ENCODE assay signal across 32 mouse cellular contexts in genomic region chr3:79911166-79911565, GRCm38 (mm10). TPM values are rescaled to one million over a fixed set of nuclear protein-coding genes. Genes with fewer than 3 reads are reported as not detected.
A peak's percentile ranks its signal among the peaks of the same experiment; 100 is the strongest.
DNase-seq lines count a peak whose midpoint lies in the region; ATAC-seq and TF ChIP-seq lines count a peak whose summit lies in the region.
"Had no signal": no experiment of that assay in that cellular context is flagged by ENCODE, and none has a peak within 500 bp of the region (broad histone marks: within the 10 kb centered on the region; RNA-seq: fewer than 3 reads in every experiment).

No protein-coding gene starts in this region.

- 61% methylated on average over 3 of the region's 3 CpGs for WGBS in heart, embryonic 10.5 days
- 59% methylated on average over 3 of the region's 3 CpGs for WGBS in lung, postnatal 0 days

- no peak overlapping the region for H3K4me3 ChIP-seq in heart, embryonic 10.5 days
- H3K4me3 ChIP-seq in lung, postnatal 0 days (ENCODE audit: low read depth, low read length) = no peak overlapping the region
- H3K4me3 ChIP-seq in embryonic fibroblast, embryonic 13.5 days (ENCODE audit: insufficient read depth, low read length) = no peak overlapping the region
- H3K4me3 ChIP-seq: forebrain, embryonic 10.5 days; hindbrain, embryonic 10.5 days; hindbrain, embryonic 15.5 days; intestine, embryonic 15.5 days; layer of hippocampus, adult 2 months; limb, embryonic 13.5 days; lung, embryonic 15.5 days; myocyte; neural tube, embryonic 12.5 days had no signal

- H3K9me3 ChIP-seq in heart, embryonic 10.5 days = no peaks in the 10 kb centered on the region
- H3K9me3 ChIP-seq in lung, postnatal 0 days (ENCODE audit: low read length) = no peaks in the 10 kb centered on the region
- H3K9me3 ChIP-seq: forebrain, embryonic 10.5 days; hindbrain, embryonic 10.5 days; hindbrain, embryonic 15.5 days; intestine, embryonic 15.5 days; limb, embryonic 13.5 days; lung, embryonic 15.5 days; neural tube, embryonic 12.5 days had no signal

- no peaks in the 10 kb centered on the region for H3K27me3 ChIP-seq in heart, embryonic 10.5 days (ENCODE audit: insufficient read depth, poor library complexity, severe bottlenecking)
- H3K27me3 ChIP-seq in lung, postnatal 0 days (replicated peaks; ENCODE audit: insufficient read depth, low read length) = no peaks in the 10 kb centered on the region
- H3K27me3 ChIP-seq: hindbrain, embryonic 15.5 days; intestine, embryonic 15.5 days; limb, embryonic 13.5 days; lung, embryonic 15.5 days; neural tube, embryonic 12.5 days had no signal

- H3K4me2 ChIP-seq in lung, postnatal 0 days (replicated peaks; ENCODE audit: low read depth, low read length) = no peak overlapping the region
- H3K4me2 ChIP-seq: hindbrain, embryonic 15.5 days; intestine, embryonic 15.5 days; limb, embryonic 13.5 days; liver, embryonic 11.5 days; lung, embryonic 15.5 days; midbrain, embryonic 11.5 days; neural tube, embryonic 12.5 days had no signal

- no peak overlapping the region for H3K9ac ChIP-seq in lung, postnatal 0 days (replicated peaks; ENCODE audit: low read depth)
- H3K9ac ChIP-seq: hindbrain, embryonic 15.5 days; intestine, embryonic 15.5 days; limb, embryonic 13.5 days; lung, embryonic 15.5 days; neural tube, embryonic 12.5 days had no signal

- TF ChIP-seq POLR2A in embryonic fibroblast, embryonic 13.5 days (IDR thresholded peaks at IDR 0.05; ENCODE audit: low read depth, low read length) = no peak

- peaks cover 12% of the 10 kb centered on the region; the same call in 1 of the 2 replicates for H3K36me3 ChIP-seq in heart, embryonic 10.5 days
- no peaks in the 10 kb centered on the region for H3K36me3 ChIP-seq in lung, postnatal 0 days (ENCODE audit: insufficient read depth, low read length)
- H3K36me3 ChIP-seq: forebrain, embryonic 10.5 days; hindbrain, embryonic 10.5 days; hindbrain, embryonic 15.5 days; intestine, embryonic 15.5 days; limb, embryonic 13.5 days; lung, embryonic 15.5 days; neural tube, embryonic 12.5 days had no signal

- TF ChIP-seq CTCF in lung, postnatal 0 days (IDR thresholded peaks at IDR 0.05) = no peak
- no peak for TF ChIP-seq CTCF in embryonic fibroblast, embryonic 13.5 days (IDR thresholded peaks at IDR 0.05; ENCODE audit: borderline replicate concordance, insufficient read depth, low read length)

- no peak for TF ChIP-seq EP300 in lung, postnatal 0 days (IDR thresholded peaks at IDR 0.05)

- no peak overlapping the region for H3K27ac ChIP-seq in heart, embryonic 10.5 days
- H3K27ac ChIP-seq in lung, postnatal 0 days (ENCODE audit: low read length) = peak overlapping the region; percentile 48
- peak overlapping the region; percentile 7; the same call in 1 of the 2 replicates for H3K27ac ChIP-seq in embryonic fibroblast, embryonic 13.5 days (ENCODE audit: insufficient read depth, low read length)
- H3K27ac ChIP-seq: forebrain, embryonic 10.5 days; hindbrain, embryonic 10.5 days; hindbrain, embryonic 15.5 days; intestine, embryonic 15.5 days; layer of hippocampus, adult 2 months; limb, embryonic 13.5 days; lung, embryonic 15.5 days; neural tube, embryonic 12.5 days; stomach, postnatal 0 days had no signal

- no peak for ATAC-seq in lung, postnatal 0 days
- ATAC-seq in megakaryocyte-erythroid progenitor cell, adult 5-6 weeks (replicated peaks; ENCODE audit: low FRiP score, low TSS enrichment, poor library complexity, severe bottlenecking) = 0 out of 2 replicates have a peak, but pooled peaks have one; percentile 24
- no peak for ATAC-seq in inflammation-experienced regulatory T-cells, adult 6 months
- ATAC-seq: CD4-positive, CD25-positive, alpha-beta regulatory T cell, adult 4 months; forebrain, embryonic 16.5 days; intestine, embryonic 15.5 days; midbrain, embryonic 16.5 days had no signal

- peak; percentile 60 for DNase-seq in heart, adult 11 months
- no peak for DNase-seq in heart, embryonic 10.5 days (ENCODE audit: low spot score)
- DNase-seq in lung, postnatal 0 days (ENCODE audit: low spot score) = no peak
- no peak for DNase-seq in lung, postnatal 36 days
- no peak for DNase-seq in spleen, adult 12 weeks (ENCODE audit: low spot score)
- DNase-seq: adrenal gland, adult 8-10 months; cerebellum, adult 18-20 months; cerebellum, postnatal 10 days; kidney, adult 2 months; kidney, postnatal 36 days; lung, postnatal 4 days; right cerebral cortex, adult 18-20 months; thymus, adult 18-20 months; thymus, postnatal 25 days had no signal

- peaks cover 32% of the 10 kb centered on the region for H3K4me1 ChIP-seq in heart, embryonic 10.5 days
- peaks cover 4% of the 10 kb centered on the region; the same call in 1 of the 2 replicates for H3K4me1 ChIP-seq in lung, postnatal 0 days (ENCODE audit: insufficient read depth, low read depth, low read length)
- peaks cover 18% of the 10 kb centered on the region for H3K4me1 ChIP-seq in embryonic fibroblast, embryonic 13.5 days (ENCODE audit: control insufficient read depth, insufficient read depth, low read length)
- H3K4me1 ChIP-seq: hindbrain, embryonic 15.5 days; intestine, embryonic 15.5 days; limb, embryonic 13.5 days; neural tube, embryonic 12.5 days had no signal

RNA-seq across cellular contexts. Expression of gene Fam198b, which starts 26.8 kb away (rescaled TPM):
- polyA plus RNA-seq in heart, embryonic 10.5 days (2016; fragmentation: Nextera tagmentation; extraction: Ambion mirVana) = 30.6 and 44.7 TPM in 2 replicates
- 21.3 and 35.3 TPM in 2 replicates for polyA plus RNA-seq in lung, postnatal 0 days (2015; fragmentation: Nextera tagmentation; extraction: Ambion mirVana)
- polyA plus RNA-seq in embryonic fibroblast, embryonic 13.5 days (2011; ENCODE audit: insufficient read length, low read depth, missing spikeins) = 188 and 357 TPM in 2 replicates
- total RNA-seq in megakaryocyte-erythroid progenitor cell, adult 5-6 weeks (2014; fragmentation: Nextera tagmentation) = not detected in 2 replicates
- 0.23 TPM in 1 of 2 replicates, not detected in the other for total RNA-seq in megakaryocyte-erythroid progenitor cell, adult 5-6 weeks (2017)
- polyA plus RNA-seq in inflammation-experienced regulatory T-cells, adult 6 months (2017; shearing (Covaris generic)) = under 1 TPM in 1 of 3 experiments, not detected in 2; 0.26 TPM
- polyA plus RNA-seq: CD4-positive, CD25-positive, alpha-beta regulatory T cell, adult 4 months had no signal

RNA-seq across cellular contexts. Expression of gene Tmem144, which starts 58.6 kb away (rescaled TPM):
- polyA plus RNA-seq in heart, embryonic 10.5 days (2016; fragmentation: Nextera tagmentation; extraction: Ambion mirVana) = 7.9 and 11.4 TPM in 2 replicates
- 4.4 and 4.8 TPM in 2 replicates for polyA plus RNA-seq in lung, postnatal 0 days (2015; fragmentation: Nextera tagmentation; extraction: Ambion mirVana)
- polyA plus RNA-seq in embryonic fibroblast, embryonic 13.5 days (2011; ENCODE audit: insufficient read length, low read depth, missing spikeins) = 7.9 and 8.4 TPM in 2 replicates
- total RNA-seq in megakaryocyte-erythroid progenitor cell, adult 5-6 weeks (2014; fragmentation: Nextera tagmentation) = not detected in 2 replicates
- 0.30 TPM in 1 of 2 replicates, not detected in the other for total RNA-seq in megakaryocyte-erythroid progenitor cell, adult 5-6 weeks (2017)
- polyA plus RNA-seq in inflammation-experienced regulatory T-cells, adult 6 months (2017; shearing (Covaris generic)) = under 1 TPM in 2 of 3 experiments, not detected in 1; 0.50 to 0.83 TPM
- polyA plus RNA-seq: CD4-positive, CD25-positive, alpha-beta regulatory T cell, adult 4 months had no signal

Comparison
In these comparisons a context has a peak if more than half of its experiments do, and no peak if none do; other contexts are left out.
1. RNA of gene Fam198b, which starts 26.8 kb away (polyA plus RNA-seq): 188 to 357 TPM in embryonic fibroblast, embryonic 13.5 days, 30.6 to 44.7 TPM in heart, embryonic 10.5 days and 21.3 to 35.3 TPM in lung, postnatal 0 days; 0.26 TPM in inflammation-experienced regulatory T-cells, adult 6 months; every median in the first group is over 10 times any median in the second.